Mouse (Mus musculus): Measurements from ENCODE around the gene Hmgcll1. TPM values are rescaled to one million over a fixed set of nuclear protein-coding genes. Genes with fewer than 3 reads are reported as not detected.

Gene Hmgcll1
- total and polyA plus RNA-seq, 3 experiments: 0.22 TPM; not detected in 2

GRCm38 (mm10) chr9:76172686-76173295, 158.1 kb downstream of the Hmgcll1 start:
- ATAC-seq (ENCODE audit: extremely low read depth, insufficient number of reproducible peaks, low FRiP score, poor library complexity, severe bottlenecking) (no peak), DNase-seq (ENCODE audit: low spot score) (no peak)
- Histone ChIP-seq H3K9me3 (replicated peaks) (0 out of 2 replicates have a peak, but pooled peaks cover 1% of the 10 kb centered on the region), H3K27me3 (ENCODE audit: insufficient read depth, low read length) (peaks cover 7% of the 10 kb centered on the region; the same call in 1 of the 2 replicates), H3K4me3 (ENCODE audit: low read depth, low read length) (no peak overlapping the region), H3K36me3 (replicated peaks) (no peaks in the 10 kb centered on the region), H3K4me1 (ENCODE audit: insufficient read depth, low read depth, low read length) (0 out of 2 replicates have a peak, but pooled peaks cover 4% of the 10 kb centered on the region)
- TF ChIP-seq TAL1 (conservative IDR thresholded peaks at IDR 0.05; ENCODE audit: low read depth, low read length): no peak
- no peak for TF ChIP-seq GATA1 (IDR thresholded peaks at IDR 0.05; ENCODE audit: borderline replicate concordance, low read length)
- TF ChIP-seq CTCF (IDR thresholded peaks at IDR 0.05; ENCODE audit: low read depth, low read length): no peak
- no peak for TF ChIP-seq POLR2AphosphoS5 (IDR thresholded peaks at IDR 0.05; ENCODE audit: insufficient replicate concordance, low read depth, low read length)
- TF ChIP-seq GATA2 (IDR thresholded peaks at IDR 0.05; ENCODE audit: borderline replicate concordance, low read depth, low read length): no peak

GRCm38 (mm10) chr9:76179221-76179620, 164.6 kb downstream of the Hmgcll1 start:
- ATAC-seq (ENCODE audit: extremely low read depth, insufficient number of reproducible peaks, low FRiP score, poor library complexity, severe bottlenecking): no peak
- no peak overlapping the region for H3K4me3 ChIP-seq (ENCODE audit: low read depth, low read length)
- H3K36me3 ChIP-seq (replicated peaks): no peaks in the 10 kb centered on the region
- DNase-seq (ENCODE audit: low spot score): no peak
- TF ChIP-seq TAL1 (conservative IDR thresholded peaks at IDR 0.05; ENCODE audit: low read depth, low read length): no peak
- no peak for TF ChIP-seq CTCF (IDR thresholded peaks at IDR 0.05; ENCODE audit: low read depth, low read length)
- no peak for TF ChIP-seq GATA1 (IDR thresholded peaks at IDR 0.05; ENCODE audit: borderline replicate concordance, low read length)
- TF ChIP-seq GATA2 (IDR thresholded peaks at IDR 0.05; ENCODE audit: borderline replicate concordance, low read depth, low read length): no peak
- TF ChIP-seq POLR2AphosphoS5 (IDR thresholded peaks at IDR 0.05; ENCODE audit: insufficient replicate concordance, low read depth, low read length): no peak
- no peaks in the 10 kb centered on the region for H3K27me3 ChIP-seq (ENCODE audit: insufficient read depth, low read length)
- no peaks in the 10 kb centered on the region; the same call in 1 of the 2 replicates for H3K4me1 ChIP-seq (ENCODE audit: insufficient read depth, low read depth, low read length)
- H3K9me3 ChIP-seq (replicated peaks): 0 out of 2 replicates have a peak, but pooled peaks cover 1% of the 10 kb centered on the region

Other genes with a start within 250 kb of the Hmgcll1 start
- gene Bmp5, start 239.5 kb upstream of the Hmgcll1 start, total RNA-seq (2014; fragmentation: Nextera tagmentation): 0.24 TPM in 1 of 2 replicates, not detected in the other
- 0.06 and 0.16 TPM in 2 replicates for gene Bmp5, start 239.5 kb upstream of the Hmgcll1 start, total RNA-seq (2017)
- gene Bmp5, start 239.5 kb upstream of the Hmgcll1 start, polyA plus RNA-seq (2012): not detected in 2 replicates
- not detected in 2 replicates for gene Gfral, start 198.8 kb downstream of the Hmgcll1 start, total RNA-seq (2014; fragmentation: Nextera tagmentation)
- not detected in 2 replicates for gene Gfral, start 198.8 kb downstream of the Hmgcll1 start, total RNA-seq (2017)
- not detected in 2 replicates for gene Gfral, start 198.8 kb downstream of the Hmgcll1 start, polyA plus RNA-seq (2012)

All from G1E (cell line).